Mouse (Mus musculus): ENCODE results near the gene Pcsk7. TPM values are rescaled to one million over a fixed set of nuclear protein-coding genes. Genes with fewer than 3 reads are reported as not detected.

The Pcsk7 gene
- total RNA-seq, 2 experiments from 2014 or later: 31.3 to 35.6 TPM

- DNase-seq (ENCODE audit: low spot score in 2 of 2): peak in 1 of 2 experiments; percentile 4
Measured at GRCm38 (mm10) chr9:45959661-45960060, 53.4 kb downstream of the Pcsk7 start.

GRCm38 (mm10) chr9:45961855-45962254 lies 55.6 kb downstream of the Pcsk7 start:
- DNase-seq (ENCODE audit: low spot score in 2 of 2): peak in 1 of 2 experiments; percentile 4

GRCm38 (mm10) chr9:45963577-45963976 lies 57.3 kb downstream of the Pcsk7 start:
- no peak for DNase-seq (ENCODE audit: low spot score in 2 of 2)

GRCm38 (mm10) chr9:45976884-45977283 lies 70.6 kb downstream of the Pcsk7 start:
- no peak for DNase-seq (ENCODE audit: low spot score in 2 of 2)

Small RNAs within 50 kb of the gene (microRNA-seq; reads per million reads assigned to microRNA genes)
- gene Mir7087: not detected

Other genes with a start within 250 kb of the Pcsk7 start
- gene Cep164, start 77.8 kb upstream of the Pcsk7 start, total RNA-seq (2021): 10 to 100 TPM; 26.7 to 30.9 TPM
- 10 to 100 TPM; 34.1 to 36.0 TPM for gene Bace1, start 67.9 kb upstream of the Pcsk7 start, total RNA-seq (2021)
- gene Rnf214, start 414 bp downstream of the Pcsk7 start, total RNA-seq (2021): 10 to 100 TPM; 53.9 to 58.1 TPM
- gene Tagln, start 29.6 kb downstream of the Pcsk7 start, total RNA-seq (2021): 10 to 100 TPM; 44.1 to 44.3 TPM
- gene Sidt2, start 48.8 kb downstream of the Pcsk7 start, total RNA-seq (2021): 100 to 1,000 TPM; 244 TPM
- gene Pafah1b2, start 106.2 kb downstream of the Pcsk7 start, total RNA-seq (2021): 100 to 1,000 TPM; 154 to 163 TPM
- 10 to 100 TPM; 61.9 to 69.3 TPM for gene Sik3, start 106.3 kb downstream of the Pcsk7 start, total RNA-seq (2021)